Mouse (Mus musculus): ENCODE data around the gene Rps28.

Rps28 gene

GRCm38 (mm10) chr17:33773871-33774572, 50.3 kb downstream of the Rps28 start:
- in situ Hi-C loops (cut with MboI, MseI): no loop called here

DNA sequence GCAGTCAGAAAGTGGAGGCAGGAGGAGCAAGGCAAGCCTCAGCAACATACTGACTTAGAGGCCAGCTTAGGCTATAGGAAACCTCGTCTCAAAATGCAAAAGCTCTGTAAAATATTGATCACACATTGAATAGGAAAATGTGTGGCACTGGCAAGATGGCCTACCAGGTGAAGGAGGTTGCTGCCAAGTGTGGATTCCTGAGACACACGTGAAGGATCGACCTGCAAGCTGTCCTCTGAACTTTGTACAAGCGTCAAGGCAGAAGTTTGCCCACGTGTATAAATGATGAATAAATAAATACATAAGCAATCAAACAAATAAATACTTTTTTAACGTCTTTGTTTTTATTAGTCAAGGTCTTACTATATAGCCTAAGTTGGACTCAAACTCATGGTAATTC, 50.9 kb downstream of the Rps28 start:
- in situ Hi-C loops (cut with MboI, MseI): no loop called here

GRCm38 (mm10) chr17:33771617-33772016, 52.7 kb downstream of the Rps28 start:
- in situ Hi-C loops (cut with MboI, MseI): no loop called here

All from T-helper 1 cell (primary cell).